Mouse (Mus musculus) kidney, adult 18-20 months (tissue): ENCODE data around the gene Lzts2.

Source experiments
- DNase-seq: peaks from one replicate; pipeline ENCODE4 v3.0.0; 2021

Lzts2 gene

DNA sequence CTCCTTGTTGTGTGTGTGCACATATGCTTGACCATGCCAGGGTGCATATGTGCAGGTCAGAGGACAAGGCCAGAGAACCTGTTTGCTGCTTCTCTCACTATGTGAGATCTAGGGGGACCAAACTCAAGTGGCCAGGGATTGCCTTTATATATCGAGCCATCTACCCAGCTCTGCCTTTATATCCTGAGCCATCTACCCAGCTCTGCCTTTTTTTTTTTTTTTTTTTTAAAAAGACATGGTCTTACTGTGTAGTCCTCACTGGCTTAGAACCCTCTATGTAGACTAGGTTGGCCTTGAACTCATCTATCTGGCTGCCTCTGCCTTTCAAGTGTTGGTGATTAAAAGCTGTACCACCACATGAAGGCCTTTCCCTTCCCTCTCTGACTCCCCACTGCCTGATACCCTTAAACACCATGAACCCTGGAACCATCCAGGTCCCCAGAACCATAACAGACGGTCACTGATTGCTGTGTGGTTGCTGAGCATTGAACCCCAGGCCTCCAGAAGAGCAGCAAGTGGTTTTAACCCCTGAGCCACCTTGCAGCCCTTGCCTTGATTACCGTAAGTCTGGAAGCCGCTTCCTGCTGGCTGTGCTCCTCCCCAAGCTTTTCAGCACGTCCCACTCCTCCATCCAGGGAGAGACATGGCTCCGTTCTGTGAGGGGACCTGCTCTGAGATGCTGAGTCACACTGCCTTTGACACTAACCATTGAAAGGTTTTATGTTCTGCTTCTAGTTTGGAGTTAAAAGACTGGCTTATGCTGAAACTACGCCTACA lies 10.3 kb upstream of the Lzts2 start:
- no peak for DNase-seq

DNA sequence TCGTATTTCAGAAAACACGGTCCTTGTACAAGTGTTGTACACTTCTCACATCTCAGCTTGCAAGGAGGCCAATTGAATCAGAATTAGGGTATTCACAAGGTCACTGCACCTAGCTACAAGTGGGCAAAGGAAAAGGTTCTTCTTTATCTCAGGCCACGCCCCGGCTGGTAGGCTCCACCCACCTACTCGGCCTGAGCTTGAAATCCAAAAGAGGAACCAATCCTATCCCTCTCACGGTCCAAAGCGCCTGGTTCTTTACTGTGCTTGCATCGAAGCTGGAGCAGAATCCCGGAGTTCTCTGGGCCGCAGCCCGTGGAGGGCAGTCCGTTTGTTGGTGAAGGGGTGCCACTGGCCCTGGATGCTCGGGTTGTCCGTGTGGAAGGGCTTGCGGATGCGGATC lies 8.8 kb upstream of the Lzts2 start, which contains the start of gene Twnk:
TSS of gene Twnk (plus strand) at position 220 of the 400 bp plus-strand sequence.
- DNase-seq, result peak; percentile 80

DNA sequence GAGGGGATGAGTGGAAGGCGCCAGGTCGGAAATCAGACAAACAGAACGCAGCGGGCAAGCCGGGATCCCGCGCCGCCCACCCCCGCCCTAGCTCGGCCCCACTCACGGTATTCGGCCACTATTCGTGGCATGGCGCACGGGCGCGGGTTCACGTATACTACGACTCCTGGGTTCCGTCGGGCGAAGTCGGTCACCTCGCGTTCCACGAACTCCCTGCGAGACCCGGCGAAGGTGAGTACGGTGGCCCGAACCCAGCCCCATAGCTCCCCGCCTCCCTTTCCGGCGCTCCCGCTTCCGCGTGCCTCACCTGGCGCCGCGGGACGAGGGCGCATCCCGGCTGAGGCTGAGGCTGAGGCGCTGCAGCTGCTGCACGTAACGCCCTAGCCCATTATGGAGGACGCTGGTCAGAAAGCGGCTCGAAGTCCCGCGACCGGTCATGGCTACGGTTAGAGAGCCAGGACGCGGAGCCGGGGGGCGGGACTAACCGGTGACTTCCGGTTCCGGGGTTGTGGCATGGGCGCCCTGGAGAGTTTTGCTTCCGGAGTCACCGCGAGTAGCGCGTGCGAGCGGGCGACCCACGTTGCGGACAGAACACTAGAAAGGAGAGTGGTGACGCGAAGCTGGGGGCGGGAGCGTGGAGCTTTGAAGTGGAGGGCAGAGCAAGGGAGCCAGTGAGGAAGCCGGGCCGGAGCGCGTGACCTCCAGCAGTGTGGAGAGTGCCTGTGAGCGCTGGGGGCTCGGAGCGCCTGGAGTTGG lies 8.1 kb upstream of the Lzts2 start, which contains the start of gene Mrpl43:
TSS of gene Mrpl43 (minus strand) at position 486 of the 756 bp plus-strand sequence.
- peak; percentile 98 for DNase-seq

DNA sequence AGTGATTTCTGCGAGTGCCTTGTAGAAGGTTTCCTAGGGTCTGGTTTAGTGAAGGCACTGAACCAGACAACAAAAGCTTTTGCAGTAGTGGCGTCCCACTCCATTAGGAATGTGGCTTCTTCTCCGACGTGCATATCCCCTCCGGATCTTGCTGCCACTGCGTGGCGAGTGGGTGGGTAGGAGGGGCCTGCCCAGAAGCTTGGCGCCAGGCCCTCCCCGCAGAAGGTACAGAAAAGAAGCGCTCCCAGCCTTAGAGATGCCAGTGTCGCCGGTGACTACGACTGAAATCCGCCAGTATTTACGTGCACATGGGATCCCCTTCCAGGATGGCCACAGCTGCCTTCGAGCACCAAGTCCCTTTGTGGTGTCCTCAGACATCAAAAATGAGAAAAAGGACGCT lies 7.2 kb upstream of the Lzts2 start:
- DNase-seq, result no peak

- DNase-seq, result peak; percentile 74
Observed at GRCm38 (mm10) chr19:45007425-45008191, 6.6 kb upstream of the Lzts2 start.

DNA sequence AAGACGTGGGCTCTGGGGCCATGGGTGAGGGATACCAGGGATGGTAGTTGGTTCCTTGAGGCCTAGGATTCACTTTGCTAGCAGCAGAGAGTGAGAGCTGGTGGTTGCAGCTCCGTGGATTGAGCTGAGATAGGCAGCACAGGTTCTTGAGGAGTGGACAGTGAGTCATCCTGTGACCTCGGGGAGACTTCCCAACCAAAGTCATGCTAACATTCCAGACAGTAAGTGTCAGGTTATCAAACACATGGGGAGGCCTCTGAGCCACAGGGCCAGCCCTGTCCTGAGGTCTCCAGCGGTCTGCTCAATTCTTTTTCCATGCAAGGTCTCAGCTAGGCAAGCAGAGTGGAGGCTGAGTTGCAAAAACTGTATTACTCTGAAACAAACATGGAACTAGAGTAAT lies 3.6 kb upstream of the Lzts2 start:
- no peak for DNase-seq

- no peak for DNase-seq
Observed at GRCm38 (mm10) chr19:45012219-45012618, 2.0 kb upstream of the Lzts2 start.

GRCm38 (mm10) chr19:45012636-45013035 lies 1.6 kb upstream of the Lzts2 start:
- DNase-seq, result peak; percentile 45

- DNase-seq, result no peak
Observed at GRCm38 (mm10) chr19:45013581-45014225, 511 bp upstream of the Lzts2 start.

DNA sequence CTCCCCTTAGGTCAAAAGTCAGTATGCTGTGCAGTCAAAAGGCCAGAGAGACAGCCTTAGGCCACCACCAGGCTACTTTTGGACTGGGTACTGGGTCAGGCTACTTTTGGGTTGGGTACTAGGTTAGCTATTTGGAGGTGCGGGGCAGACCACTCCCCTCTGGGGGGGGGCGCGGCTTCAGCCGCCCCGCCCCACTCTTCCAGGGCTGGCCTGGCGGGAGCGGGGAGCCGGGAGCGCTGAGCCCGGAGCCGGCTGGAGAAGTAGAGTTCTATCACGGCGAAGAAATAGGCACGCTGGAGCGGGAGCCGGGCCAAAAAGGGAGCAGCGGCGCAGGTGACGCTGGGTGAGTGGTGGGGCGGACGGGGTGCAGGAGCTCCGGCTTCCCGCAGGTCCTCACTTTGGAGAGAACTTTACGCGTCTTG lies 778 bp downstream of the Lzts2 start:
- peak; percentile 90 for DNase-seq

DNA sequence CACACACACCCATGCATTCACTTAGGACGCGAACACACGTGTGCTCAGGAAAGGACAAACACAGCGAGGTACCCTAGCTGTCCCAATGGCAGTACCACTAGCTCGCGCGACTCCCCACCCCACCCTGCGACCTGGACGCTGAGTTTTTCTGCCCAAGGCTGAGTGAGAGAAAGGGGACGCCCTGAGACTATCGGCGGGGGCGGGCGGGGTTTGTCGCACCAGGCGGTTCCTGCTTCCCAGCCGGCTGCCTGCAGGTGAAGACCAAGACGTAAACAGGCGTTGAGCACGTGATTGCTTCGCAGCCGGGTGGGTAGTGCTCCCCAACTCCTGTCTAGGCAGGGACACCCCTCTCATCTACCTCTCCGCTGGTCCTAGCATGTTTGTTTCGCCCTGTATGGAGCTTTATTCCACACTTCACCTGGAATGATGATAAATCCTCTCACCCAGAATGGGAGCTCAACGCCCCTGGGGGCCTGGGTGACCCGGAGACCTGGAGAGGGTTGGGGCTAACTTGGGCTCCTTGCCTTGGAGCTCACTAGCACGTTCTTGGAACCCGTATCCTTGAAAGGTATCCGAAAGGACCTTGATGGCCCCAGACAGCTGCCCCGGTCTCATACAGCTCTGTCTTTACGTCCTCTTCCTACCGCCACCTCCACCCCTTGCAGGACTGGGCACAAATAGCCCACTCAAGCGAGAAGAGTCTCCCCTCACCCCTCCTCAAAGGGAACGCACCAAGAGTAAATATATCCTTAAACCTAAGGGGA lies 1.5 kb downstream of the Lzts2 start:
- peak; percentile 76 for DNase-seq

GRCm38 (mm10) chr19:45016341-45017215 lies 2.4 kb downstream of the Lzts2 start:
- DNase-seq, result peak; percentile 90

DNA sequence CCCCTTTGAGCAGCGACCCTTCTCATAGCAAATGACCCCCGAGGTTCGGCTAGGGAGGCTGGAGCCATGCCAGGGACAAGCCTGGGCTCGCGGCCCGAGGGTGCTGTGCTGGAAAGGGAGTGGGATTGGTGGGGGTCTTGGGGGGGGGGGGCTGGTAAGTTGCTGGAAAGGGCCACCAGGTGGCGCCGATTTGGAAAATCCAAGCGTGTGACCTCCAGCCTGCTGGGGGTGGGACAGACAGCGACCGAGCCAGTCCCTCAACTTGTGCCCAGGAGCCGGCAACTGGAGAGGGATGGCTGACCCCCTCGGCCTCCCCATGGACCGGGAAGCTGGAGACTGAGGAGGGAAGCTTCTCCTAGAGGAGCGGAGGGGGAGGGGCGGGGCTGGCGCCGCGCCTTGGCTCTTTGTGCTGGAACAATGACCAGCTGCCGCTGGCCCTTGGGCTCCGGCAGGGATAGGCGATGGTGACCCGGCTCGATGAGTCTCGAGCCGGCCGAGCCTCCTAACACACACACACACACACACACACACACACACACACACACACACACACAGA lies 3.1 kb downstream of the Lzts2 start:
- peak; percentile 88 for DNase-seq

- peak; percentile 89 for DNase-seq
Observed at GRCm38 (mm10) chr19:45017909-45018308, 3.7 kb downstream of the Lzts2 start.

- DNase-seq, result peak; percentile 49
Observed at GRCm38 (mm10) chr19:45018351-45018831, 4.2 kb downstream of the Lzts2 start.

GRCm38 (mm10) chr19:45020348-45020747 lies 6.1 kb downstream of the Lzts2 start:
- DNase-seq, result no peak

DNA sequence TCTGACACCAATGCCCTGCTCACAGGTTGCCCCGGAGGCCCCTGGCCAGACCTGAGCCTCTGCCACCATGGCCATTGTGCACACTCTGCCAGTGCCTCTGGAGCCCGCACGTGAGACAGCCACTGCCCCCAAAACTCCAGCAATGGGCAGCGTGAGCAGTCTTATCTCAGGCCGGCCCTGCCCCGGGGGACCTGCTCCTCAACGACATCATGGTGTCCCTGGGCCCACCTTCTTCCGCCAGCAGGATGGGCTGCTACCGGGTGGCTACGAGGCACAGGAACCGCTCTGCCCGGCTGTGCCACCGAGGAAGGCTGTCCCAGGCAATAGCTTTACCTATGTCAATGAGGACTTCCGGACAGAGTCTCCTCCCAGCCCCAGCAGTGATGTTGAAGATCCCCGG lies 7.1 kb downstream of the Lzts2 start:
- DNase-seq, result no peak

DNA sequence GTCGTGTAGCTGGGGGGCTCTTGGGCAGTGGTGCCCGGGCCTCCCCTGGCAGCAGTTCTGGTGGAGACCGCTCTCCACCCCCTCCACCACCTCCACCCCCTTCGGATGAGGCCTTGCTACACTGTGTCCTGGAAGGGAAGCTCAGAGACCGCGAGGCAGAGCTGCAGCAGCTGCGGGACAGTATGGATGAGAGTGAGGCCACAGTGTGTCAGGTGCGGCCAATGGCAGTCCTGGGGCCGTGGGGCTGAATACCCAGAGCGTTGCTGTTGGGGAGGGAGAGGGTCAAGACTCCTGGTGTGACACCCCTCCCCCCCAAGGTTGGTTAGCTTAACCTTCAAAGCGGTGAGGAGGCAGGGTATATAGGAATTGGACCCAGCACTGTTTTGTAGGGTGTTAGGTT lies 9.8 kb downstream of the Lzts2 start:
- no peak for DNase-seq

DNA sequence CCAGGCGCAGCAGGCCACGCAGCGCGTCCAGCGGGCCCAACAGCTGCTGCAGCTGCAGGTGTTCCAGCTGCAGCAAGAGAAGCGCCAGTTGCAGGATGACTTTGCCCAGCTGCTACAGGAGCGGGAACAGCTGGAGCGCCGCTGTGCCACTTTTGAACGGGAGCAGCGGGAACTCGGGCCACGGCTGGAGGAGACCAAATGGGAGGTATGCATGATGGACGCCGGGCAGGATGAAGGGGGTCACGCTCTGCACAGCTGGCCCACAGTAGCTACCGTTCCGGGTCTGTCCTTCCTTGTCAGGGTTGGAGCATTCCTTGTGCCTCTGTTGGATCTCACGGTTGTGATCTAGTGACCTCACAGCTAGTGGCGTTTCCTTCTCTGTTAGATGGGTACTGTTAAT lies 10.6 kb downstream of the Lzts2 start:
- no peak for DNase-seq

- no peak for DNase-seq
Observed at GRCm38 (mm10) chr19:45025937-45026568, 11.8 kb downstream of the Lzts2 start.
